Mouse (Mus musculus) liver, adult 2 months (tissue): ENCODE data around the gene Mrpl45. TPM values are rescaled to one million over a fixed set of nuclear protein-coding genes. Genes with fewer than 3 reads are reported as not detected.
"Not testable (repeated sequence)": the region's sequence is repeated elsewhere in the genome, so short reads cannot be mapped to it uniquely, and the experiment has no call there.

ENCODE experiments used
- DNase-seq: peaks from one replicate; pipeline ENCODE4 v3.0.0-alpha.2; 2011; ENCODE audit warnings: low read depth, low spot score; ENCODE audit errors: extremely low read depth
- H3K27ac ChIP-seq: fragments of 200-500 bp; replicated peaks from 2 replicates; pipeline ENCODE4 v1.5.1; 2012; ENCODE audit warnings: low read depth, mild to moderate bottlenecking, control low read depth, inconsistent platforms, low read length; ENCODE audit not compliant: insufficient read depth
- H3K27me3 ChIP-seq: fragments of 200-500 bp; 2 replicates; pipeline ENCODE4 v1.6.1; 2012; ENCODE audit warnings: mild to moderate bottlenecking, moderate library complexity, low read length, inconsistent platforms; ENCODE audit not compliant: control insufficient read depth, insufficient read depth
- H3K36me3 ChIP-seq: fragments of 200-500 bp; 2 replicates; pipeline ENCODE4 v1.6.1; 2012; ENCODE audit warnings: low read length, inconsistent platforms; ENCODE audit not compliant: control insufficient read depth, insufficient read depth
- H3K4me1 ChIP-seq: fragments of 200-500 bp; 2 replicates; pipeline ENCODE4 v1.6.1; 2011; ENCODE audit warnings: low read length; ENCODE audit not compliant: control insufficient read depth, insufficient read depth
- H3K4me3 ChIP-seq: fragments of 200-500 bp; 2 replicates; pipeline ENCODE4 v1.5.1; 2011; ENCODE audit warnings: low read depth, mild to moderate bottlenecking, control low read depth, low read length, moderate library complexity; ENCODE audit not compliant: insufficient read depth
- H3K79me2 ChIP-seq: fragments of 200-500 bp; 2 replicates; pipeline ENCODE4 v1.6.1; 2012; ENCODE audit warnings: inconsistent platforms, mild to moderate bottlenecking, low read length, moderate library complexity; ENCODE audit not compliant: control insufficient read depth, insufficient read depth
- H3K9ac ChIP-seq: fragments of 200-500 bp; 2 replicates; pipeline ENCODE4 v1.6.1; 2012; ENCODE audit warnings: low read depth, mild to moderate bottlenecking, control low read depth, inconsistent platforms, low read length
- CTCF ChIP-seq: fragments of 200-500 bp; IDR thresholded peaks from 2 replicates; pipeline ENCODE4 v1.5.1; 2011; ENCODE audit warnings: low read depth, low read length, control low read depth
- POLR2A ChIP-seq: fragments of 200-500 bp; IDR thresholded peaks from 2 replicates; pipeline ENCODE4 v1.6.1; 2011; ENCODE audit warnings: low read length, control low read depth; ENCODE audit not compliant: insufficient read depth; ENCODE audit errors: extremely low read depth
- WGBS: fragments of 180-500 bp; shearing (Covaris S2); methylation state at CpG from one replicate; pipeline ENCODE4 v1.1.7; 2018; 5-methylcytosine and 5-hydroxymethylcytosine counted together
- polyA plus RNA-seq: library from polyadenylated mRNA; depleted of rRNA; stranded (reverse); fragments of >200 nt; gene quantifications from 2 replicates; pipeline ENCODE4 v1.2.3, GENCODE M21; 2012
- total RNA-seq: library from RNA; depleted of rRNA; stranded (reverse); fragments of >200 nt; gene quantifications from 2 replicates; pipeline ENCODE4 v1.2.3, GENCODE M21; 2014

Gene Mrpl45
- total and polyA plus RNA-seq, 2 experiments = 12.8 to 19.9 TPM

- no peaks in the 10 kb centered on the region for H3K79me2 ChIP-seq
- H3K9ac ChIP-seq = peak overlapping the region; percentile 47
- H3K27ac ChIP-seq = no peak overlapping the region
- no peak for DNase-seq
- no peak overlapping the region for H3K4me3 ChIP-seq
- TF ChIP-seq POLR2A (no peak), CTCF (peak; percentile 24; the same call in 1 of the 2 replicates)
- peaks cover 3% of the 10 kb centered on the region; the same call in 1 of the 2 replicates for H3K4me1 ChIP-seq
- H3K27me3 ChIP-seq = no peaks in the 10 kb centered on the region
- H3K36me3 ChIP-seq = no peaks in the 10 kb centered on the region
- 7% methylated on average over 18 of the region's 18 CpGs for WGBS
Observed at GRCm38 (mm10) chr11:97310895-97311631, 4.5 kb upstream of the Mrpl45 start.

- H3K27ac ChIP-seq, H3K4me3 ChIP-seq, H3K9ac ChIP-seq, H3K27me3 ChIP-seq, H3K79me2 ChIP-seq, H3K4me1 ChIP-seq, DNase-seq, H3K36me3 ChIP-seq: not testable (repeated sequence)
- WGBS = 86% methylated on average over 1 of the region's 1 CpGs
Observed at GRCm38 (mm10) chr11:97312871-97313270, 2.6 kb upstream of the Mrpl45 start.

- 96% methylated on average over 3 of the region's 3 CpGs for WGBS
Observed at GRCm38 (mm10) chr11:97314110-97314509, 1.4 kb upstream of the Mrpl45 start.

GRCm38 (mm10) chr11:97314751-97315503 lies 589 bp upstream of the Mrpl45 start:
- Histone ChIP-seq H3K9ac (no peak overlapping the region), H3K27me3 (no peaks in the 10 kb centered on the region), H3K79me2 (no peaks in the 10 kb centered on the region), H3K4me3 (peak overlapping the region; percentile 8; the same call in 1 of the 2 replicates), H3K4me1 (peaks cover 3% of the 10 kb centered on the region; the same call in 1 of the 2 replicates), H3K36me3 (no peaks in the 10 kb centered on the region), H3K27ac (no peak overlapping the region)
- DNase-seq = no peak
- TF ChIP-seq CTCF = no peak
- TF ChIP-seq POLR2A = no peak
- WGBS = 37% methylated on average over 8 of the region's 8 CpGs

More at GRCm38 (mm10) chr11:97314110-97314509, 1.4 kb upstream of the Mrpl45 start:
- Histone ChIP-seq H3K36me3 (no peaks in the 10 kb centered on the region), H3K27ac (no peak overlapping the region), H3K4me1 (peaks cover 3% of the 10 kb centered on the region; the same call in 1 of the 2 replicates), H3K4me3 (no peak overlapping the region), H3K79me2 (no peaks in the 10 kb centered on the region), H3K27me3 (no peaks in the 10 kb centered on the region), H3K9ac (no peak overlapping the region)
- TF ChIP-seq POLR2A = no peak
- no peak for DNase-seq

- Histone ChIP-seq H3K36me3 (peaks cover 10% of the 10 kb centered on the region), H3K9ac (no peak overlapping the region), H3K4me1 (no peaks in the 10 kb centered on the region), H3K4me3 (no peak overlapping the region), H3K79me2 (no peaks in the 10 kb centered on the region), H3K27ac (no peak overlapping the region), H3K27me3 (no peaks in the 10 kb centered on the region)
- 95% methylated on average over 8 of the region's 8 CpGs for WGBS
- no peak for DNase-seq
- TF ChIP-seq CTCF (no peak), POLR2A (no peak)
Observed at GRCm38 (mm10) chr11:97321197-97321596, 5.7 kb downstream of the Mrpl45 start.

- peak; percentile 30 for DNase-seq
- H3K79me2 ChIP-seq, H3K27ac ChIP-seq, H3K4me3 ChIP-seq, H3K9ac ChIP-seq, H3K27me3 ChIP-seq, H3K4me1 ChIP-seq: not testable (repeated sequence)
- 92% methylated on average over 8 of the region's 8 CpGs for WGBS
- peaks cover 10% of the 10 kb centered on the region for H3K36me3 ChIP-seq
Observed at GRCm38 (mm10) chr11:97321894-97322600, 6.5 kb downstream of the Mrpl45 start.
